Mouse (Mus musculus) forebrain, embryonic 16.5 days (tissue): ENCODE measurements around the gene Gm40193. TPM values are rescaled to one million over a fixed set of nuclear protein-coding genes. Genes with fewer than 3 reads are reported as not detected.

Experiments
- ATAC-seq: fragments of 200-750 bp; cut with Nextera tagmentation; 2 replicates; pipeline ENCODE4 v1.8.0; 2017; ENCODE audit warnings: mild to moderate bottlenecking, moderate library complexity
- H3K27ac ChIP-seq: fragments of 300-500 bp; sonication (generic); 2 replicates; pipeline ENCODE4 v1.5.1; 2014; ENCODE audit warnings: low read length, control low read depth
- H3K27me3 ChIP-seq: fragments of 300-500 bp; sonication (generic); replicated peaks from 2 replicates; pipeline ENCODE4 v1.6.1; 2014; ENCODE audit warnings: low read length; ENCODE audit not compliant: control insufficient read depth, insufficient read depth
- H3K36me3 ChIP-seq: fragments of 300-500 bp; sonication (generic); 2 replicates; pipeline ENCODE4 v1.6.1; 2014; ENCODE audit not compliant: control insufficient read depth, insufficient read depth
- H3K4me1 ChIP-seq: fragments of 300-500 bp; sonication (generic); replicated peaks from 2 replicates; pipeline ENCODE4 v1.6.1; 2014; ENCODE audit warnings: low read length; ENCODE audit not compliant: control insufficient read depth, insufficient read depth
- H3K4me2 ChIP-seq: fragments of 300-500 bp; sonication (generic); 2 replicates; pipeline ENCODE4 v1.6.1; 2014; ENCODE audit warnings: mild to moderate bottlenecking, low read length, control low read depth
- H3K4me3 ChIP-seq: fragments of 300-500 bp; sonication (generic); replicated peaks from 2 replicates; pipeline ENCODE4 v1.5.1; 2014; ENCODE audit warnings: mild to moderate bottlenecking, low read length, control low read depth
- H3K9ac ChIP-seq: fragments of 300-500 bp; sonication (generic); replicated peaks from 2 replicates; pipeline ENCODE4 v1.6.1; 2014; ENCODE audit warnings: low read depth, low read length, control low read depth
- H3K9me3 ChIP-seq: fragments of 300-500 bp; sonication (generic); 2 replicates; pipeline ENCODE4 v1.6.1; 2016; ENCODE audit warnings: low read length; ENCODE audit not compliant: control insufficient read depth
- WGBS: fragments of 180-500 bp; shearing (Covaris S2); extraction: QIAGEN DNeasy Blood & Tissue Kit; methylation state at CpG from one replicate; pipeline ENCODE4 v1.1.7; 2014; 5-methylcytosine and 5-hydroxymethylcytosine counted together
- polyA plus RNA-seq: library from polyadenylated mRNA; unstranded; fragments of >200 nt; fragmentation: Nextera tagmentation; extraction: Ambion mirVana; gene quantifications from 2 replicates; pipeline ENCODE4 v1.2.1, GENCODE M21; 2015

Gm40193 gene
- polyA plus RNA-seq, 1 experiment from 2014 or later: not detected

- 91% methylated on average over 7 of the region's 7 CpGs for WGBS
- H3K4me3 ChIP-seq: no peak within 1 kb of the TSS
- H3K9ac ChIP-seq: no peak within 1 kb of the TSS
- H3K9me3 ChIP-seq: no peaks in the 10 kb centered on the region
- H3K27ac ChIP-seq: no peak within 1 kb of the TSS
- no peaks in the 10 kb centered on the region for H3K27me3 ChIP-seq
- H3K4me1 ChIP-seq: peaks cover 4% of the 10 kb centered on the region; the same call in 1 of the 2 replicates
- no peak for ATAC-seq
- H3K36me3 ChIP-seq: no peaks in the 10 kb centered on the region
- H3K4me2 ChIP-seq: no peak within 1 kb of the TSS
Measured at GRCm38 (mm10) chr11:70514288-70514687, 18.5 kb downstream of the Gm40193 start, which contains the start of gene Vmo1. TSS of gene Vmo1 (minus strand) at chr11:70514616.

DNA sequence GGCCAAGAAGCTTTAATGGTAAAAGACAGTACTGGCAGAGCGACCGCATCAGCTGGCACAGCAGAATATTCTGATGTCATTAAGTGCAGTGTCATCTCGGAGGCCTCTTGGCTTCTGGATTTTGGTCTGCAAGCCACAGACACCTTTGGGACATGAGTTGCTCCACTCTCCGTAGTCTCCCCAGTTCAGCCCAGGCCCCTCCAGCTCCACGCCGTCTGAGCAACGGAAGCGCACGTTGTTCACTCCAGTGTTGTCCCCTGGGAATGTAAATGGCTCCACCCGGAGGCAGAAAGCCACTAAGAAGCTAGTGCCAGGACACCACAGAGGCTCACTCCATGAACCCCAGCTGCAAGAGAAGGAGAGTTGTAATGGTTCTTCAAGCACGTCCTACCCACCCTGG lies 19.2 kb downstream of the Gm40193 start:
- Histone ChIP-seq H3K9me3 (no peaks in the 10 kb centered on the region), H3K27me3 (0 out of 2 replicates have a peak, but pooled peaks cover 2% of the 10 kb centered on the region), H3K4me2 (no peak overlapping the region), H3K4me1 (peaks cover 4% of the 10 kb centered on the region; the same call in 1 of the 2 replicates), H3K27ac (no peak overlapping the region), H3K4me3 (no peak overlapping the region), H3K9ac (no peak overlapping the region), H3K36me3 (no peaks in the 10 kb centered on the region)
- no peak for ATAC-seq
- 60% methylated on average over 11 of the region's 11 CpGs for WGBS

GRCm38 (mm10) chr11:70512709-70513342 lies 19.9 kb downstream of the Gm40193 start:
- 80% methylated on average over 7 of the region's 7 CpGs for WGBS
- Histone ChIP-seq H3K27ac (no peak overlapping the region), H3K36me3 (no peaks in the 10 kb centered on the region), H3K4me1 (peaks cover 4% of the 10 kb centered on the region; the same call in 1 of the 2 replicates), H3K4me2 (no peak overlapping the region), H3K9me3 (no peaks in the 10 kb centered on the region), H3K4me3 (no peak overlapping the region), H3K27me3 (0 out of 2 replicates have a peak, but pooled peaks cover 2% of the 10 kb centered on the region), H3K9ac (no peak overlapping the region)
- ATAC-seq: no peak

- no peak for ATAC-seq
- 88% methylated on average over 7 of the region's 7 CpGs for WGBS
- Histone ChIP-seq H3K4me3 (no peak overlapping the region), H3K4me2 (no peak overlapping the region), H3K9ac (no peak overlapping the region), H3K27ac (no peak overlapping the region), H3K27me3 (0 out of 2 replicates have a peak, but pooled peaks cover 2% of the 10 kb centered on the region), H3K9me3 (no peaks in the 10 kb centered on the region), H3K4me1 (peaks cover 4% of the 10 kb centered on the region; the same call in 1 of the 2 replicates), H3K36me3 (no peaks in the 10 kb centered on the region)
Measured at GRCm38 (mm10) chr11:70511825-70512224, 20.9 kb downstream of the Gm40193 start.

- Histone ChIP-seq H3K4me3 (no peak overlapping the region), H3K36me3 (no peaks in the 10 kb centered on the region), H3K9me3 (no peaks in the 10 kb centered on the region), H3K27ac (no peak overlapping the region), H3K4me2 (no peak overlapping the region), H3K4me1 (peaks cover 4% of the 10 kb centered on the region; the same call in 1 of the 2 replicates), H3K27me3 (0 out of 2 replicates have a peak, but pooled peaks cover 2% of the 10 kb centered on the region), H3K9ac (no peak overlapping the region)
- 84% methylated on average over 2 of the region's 2 CpGs for WGBS
- no peak for ATAC-seq
Measured at GRCm38 (mm10) chr11:70511242-70511641, 21.5 kb downstream of the Gm40193 start.

- H3K36me3 ChIP-seq: no peaks in the 10 kb centered on the region
- H3K27ac ChIP-seq: no peak overlapping the region
- ATAC-seq: peak; percentile 52; the same call in 1 of the 2 replicates
- 0 out of 2 replicates have a peak, but pooled peaks cover 2% of the 10 kb centered on the region for H3K27me3 ChIP-seq
- peak overlapping the region; percentile 42; the same call in 1 of the 2 replicates for H3K9ac ChIP-seq
- peak overlapping the region; percentile 44 for H3K4me2 ChIP-seq
- WGBS: 8% methylated on average over 19 of the region's 19 CpGs
- peaks cover 4% of the 10 kb centered on the region; the same call in 1 of the 2 replicates for H3K4me1 ChIP-seq
- H3K9me3 ChIP-seq: no peaks in the 10 kb centered on the region
- H3K4me3 ChIP-seq: 0 out of 2 replicates have a peak overlapping the region, but pooled peaks have one; percentile 14
Measured at GRCm38 (mm10) chr11:70509753-70510564, 22.8 kb downstream of the Gm40193 start.

DNA sequence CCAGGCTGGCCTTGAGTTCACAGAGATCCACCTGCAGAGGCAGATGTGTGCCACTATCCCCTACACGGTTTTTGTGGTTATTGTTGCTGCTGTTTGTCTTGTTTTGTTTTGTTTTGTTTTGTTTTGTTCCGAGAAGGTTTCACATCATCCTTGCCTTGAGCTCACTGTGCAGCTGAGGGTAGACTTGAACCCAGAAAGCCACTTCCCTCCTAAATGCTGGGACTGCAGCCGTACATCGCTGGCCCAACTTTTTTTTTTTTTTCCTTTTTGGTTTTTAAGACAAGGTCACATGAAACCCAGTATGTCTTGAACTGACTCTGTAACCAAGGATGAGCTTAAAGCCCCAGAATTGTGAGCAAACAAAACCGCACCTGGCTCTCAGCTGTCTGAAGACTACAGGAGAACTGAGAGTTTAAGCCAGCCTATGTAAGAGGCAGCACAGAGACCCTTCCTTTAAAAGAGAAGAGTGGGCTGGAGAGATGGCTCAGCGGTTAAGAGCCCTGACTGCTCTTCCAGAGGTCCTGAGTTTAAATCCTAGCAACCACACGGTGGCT lies 25.7 kb downstream of the Gm40193 start:
- Histone ChIP-seq H3K9me3 (no peaks in the 10 kb centered on the region), H3K9ac (no peak overlapping the region), H3K4me1 (peaks cover 4% of the 10 kb centered on the region; the same call in 1 of the 2 replicates), H3K27ac (no peak overlapping the region), H3K36me3 (no peaks in the 10 kb centered on the region), H3K4me3 (no peak overlapping the region), H3K27me3 (0 out of 2 replicates have a peak, but pooled peaks cover 2% of the 10 kb centered on the region), H3K4me2 (no peak overlapping the region)
- 73% methylated on average over 7 of the region's 7 CpGs for WGBS
- ATAC-seq: no peak

- no peak for ATAC-seq
- H3K4me3 ChIP-seq: no peak overlapping the region
- no peaks in the 10 kb centered on the region for H3K36me3 ChIP-seq
- 30% methylated on average over 4 of the region's 4 CpGs for WGBS
- H3K27ac ChIP-seq: no peak overlapping the region
- H3K4me1 ChIP-seq: peaks cover 4% of the 10 kb centered on the region; the same call in 1 of the 2 replicates
- H3K9me3 ChIP-seq: no peaks in the 10 kb centered on the region
- no peak overlapping the region for H3K4me2 ChIP-seq
- no peak overlapping the region for H3K9ac ChIP-seq
- 0 out of 2 replicates have a peak, but pooled peaks cover 2% of the 10 kb centered on the region for H3K27me3 ChIP-seq
Measured at GRCm38 (mm10) chr11:70506385-70506784, 26.4 kb downstream of the Gm40193 start.

DNA sequence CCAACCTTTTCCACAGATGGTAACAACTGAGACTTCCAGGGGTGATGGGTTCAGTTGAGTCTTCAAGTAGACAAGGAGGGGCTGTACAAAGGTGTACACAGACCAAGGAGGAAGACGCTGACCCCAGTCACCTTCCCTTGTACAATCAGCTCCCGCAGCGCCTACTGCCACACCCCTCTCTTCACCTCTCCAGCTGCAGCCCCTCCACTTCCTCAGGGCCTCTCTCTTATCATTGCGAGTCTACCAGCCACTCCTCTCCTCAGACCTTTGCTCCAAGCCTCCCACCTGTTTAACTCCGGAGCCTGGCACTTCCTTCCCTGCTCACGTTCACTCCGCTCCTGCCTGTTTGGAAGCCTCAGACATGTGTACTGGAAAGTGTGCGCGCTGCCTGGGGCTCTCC lies 27.8 kb downstream of the Gm40193 start, which contains the start of gene Tm4sf5:
TSS of gene Tm4sf5 (plus strand) at position 275 of the 400 bp plus-strand sequence.
- WGBS: 88% methylated on average over 9 of the region's 9 CpGs

More for the DNA sequence above, 27.8 kb downstream of the Gm40193 start, which contains the start of gene Tm4sf5:
- H3K36me3 ChIP-seq: no peaks in the 10 kb centered on the region
- no peaks in the 10 kb centered on the region for H3K9me3 ChIP-seq
- no peak within 1 kb of the TSS for H3K4me3 ChIP-seq
- H3K27me3 ChIP-seq: 0 out of 2 replicates have a peak, but pooled peaks cover 2% of the 10 kb centered on the region
- H3K27ac ChIP-seq: no peak within 1 kb of the TSS
- peaks cover 2% of the 10 kb centered on the region; the same call in 1 of the 2 replicates for H3K4me1 ChIP-seq
- no peak within 1 kb of the TSS for H3K9ac ChIP-seq
- no peak for ATAC-seq
- no peak within 1 kb of the TSS for H3K4me2 ChIP-seq
